Mouse (Mus musculus) thymus, adult 2 months (tissue): ENCODE measurements around the gene Tha1.

Source experiments
- CTCF ChIP-seq: fragments of 200-500 bp; IDR thresholded peaks from 2 replicates; pipeline ENCODE4 v1.5.1; 2012; ENCODE audit warnings: mild to moderate bottlenecking, control low read depth, low read length, moderate library complexity, borderline replicate concordance; ENCODE audit not compliant: control insufficient read depth, poor library complexity, insufficient read depth; ENCODE audit errors: extremely low read depth
- POLR2A ChIP-seq: fragments of 200-500 bp; IDR thresholded peaks from 2 replicates; pipeline ENCODE4 v1.6.1; 2012; ENCODE audit warnings: mild to moderate bottlenecking, low read length, control low read depth, moderate library complexity; ENCODE audit not compliant: control insufficient read depth, poor library complexity, insufficient read depth; ENCODE audit errors: extremely low read depth

- TF ChIP-seq POLR2A (no peak), CTCF (no peak)
These were observed 8.5 kb downstream of the Tha1 start for GRCm38 (mm10) chr11:117864805-117865204.
